Mouse (Mus musculus): ENCODE data around the gene Dnase1l1. TPM values are rescaled to one million over a fixed set of nuclear protein-coding genes. Genes with fewer than 3 reads are reported as not detected.

Gene Dnase1l1
- polyA plus RNA-seq, 1 experiment from 2014 or later = 3.1 TPM

DNA sequence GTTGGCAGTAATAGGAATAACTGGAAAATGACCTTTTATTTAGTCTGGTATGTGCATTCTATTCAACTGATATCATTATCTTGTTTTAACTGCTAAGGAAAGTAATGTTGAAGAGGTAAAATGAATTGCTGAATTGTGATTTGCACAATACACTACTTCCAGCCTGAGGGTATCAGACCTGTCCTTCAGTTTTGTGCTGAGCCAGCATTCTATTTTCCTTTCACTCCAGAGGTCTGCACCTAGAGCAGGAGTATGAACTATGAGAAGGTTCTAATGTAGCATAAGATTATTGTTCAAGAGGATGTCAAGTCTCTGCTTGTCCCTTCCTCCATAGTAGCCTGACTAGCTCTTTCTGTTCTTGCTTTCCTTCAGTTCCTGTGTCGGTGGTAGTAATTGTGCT, 16.2 kb upstream of the Dnase1l1 start:
- Histone ChIP-seq H3K9me3 (replicated peaks; ENCODE audit: control insufficient read depth, low read length) (no peaks in the 10 kb centered on the region), H3K27me3 (replicated peaks; ENCODE audit: control insufficient read depth, insufficient read depth, low read length) (no peaks in the 10 kb centered on the region), H3K27ac (ENCODE audit: low read depth, low read length) (no peak overlapping the region), H3K36me3 (ENCODE audit: control insufficient read depth, insufficient read depth, low read length) (peaks cover 35% of the 10 kb centered on the region), H3K4me3 (ENCODE audit: low read depth, low read length) (no peak overlapping the region), H3K9ac (ENCODE audit: low read length) (no peak overlapping the region), H3K4me1 (ENCODE audit: control insufficient read depth, insufficient read depth, low read length) (no peaks in the 10 kb centered on the region), H3K4me2 (ENCODE audit: low read length) (no peak overlapping the region)
- 87% methylated on average over 1 of the region's 1 CpGs for WGBS
- no peak for DNase-seq (ENCODE audit: low spot score)
- no peak for ATAC-seq

DNA sequence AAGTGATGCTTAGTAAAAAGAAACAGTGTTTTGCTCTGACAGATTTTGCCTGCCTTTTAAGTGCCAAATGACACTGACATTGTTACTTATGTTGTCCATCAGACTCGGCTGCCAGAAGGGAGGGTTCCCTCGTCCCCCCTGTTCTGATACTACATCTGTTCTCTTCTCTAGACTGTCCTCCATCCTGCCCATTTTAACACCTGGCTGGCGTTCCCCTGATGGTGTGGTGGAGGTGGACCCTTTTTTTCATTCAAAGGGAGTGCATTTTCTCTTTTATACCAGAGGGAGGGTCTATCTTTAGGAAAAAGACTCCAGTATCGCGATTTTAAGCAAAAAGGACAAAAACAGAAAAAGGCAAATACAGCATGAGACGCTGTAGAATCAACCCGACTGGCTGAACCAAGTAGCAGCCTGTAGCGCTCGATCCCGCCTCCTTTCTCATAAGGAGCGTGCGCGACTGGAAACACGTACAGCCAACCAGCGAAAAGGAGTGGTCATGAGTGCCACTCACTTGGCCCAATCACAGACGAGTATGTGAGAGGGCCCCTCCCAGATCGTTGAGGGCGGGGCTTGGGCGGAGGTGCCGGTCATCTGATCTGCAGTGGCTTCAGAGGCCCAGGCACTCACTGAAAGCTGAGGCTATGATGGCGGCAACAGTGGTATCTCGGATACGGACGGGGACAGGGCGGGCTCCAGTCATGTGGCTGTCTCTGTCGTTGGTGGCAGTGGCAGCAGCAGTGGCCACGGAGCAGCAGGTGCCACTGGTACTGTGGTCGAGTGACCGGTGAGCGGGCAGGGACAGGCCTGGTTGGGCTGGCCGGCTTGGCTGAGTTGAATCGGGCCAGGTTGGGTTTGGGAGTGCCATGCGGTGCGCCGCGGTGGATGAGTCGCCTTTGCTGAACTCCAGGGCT, 14.7 kb upstream of the Dnase1l1 start, which contains the start of gene Atp6ap1:
TSS of gene Atp6ap1 (plus strand) at position 560 of the 911 bp plus-strand sequence.
- peak within 1 kb of the TSS; percentile 74 for H3K9ac ChIP-seq (ENCODE audit: low read length)
- H3K4me3 ChIP-seq (ENCODE audit: low read depth, low read length) = peak within 1 kb of the TSS; percentile 56
- 31% methylated on average over 37 of the region's 37 CpGs for WGBS
- peaks cover 24% of the 10 kb centered on the region for H3K36me3 ChIP-seq (ENCODE audit: control insufficient read depth, insufficient read depth, low read length)
- ATAC-seq (peak; percentile 99), DNase-seq (ENCODE audit: low spot score) (peak; percentile 96)
- no peaks in the 10 kb centered on the region for H3K4me1 ChIP-seq (ENCODE audit: control insufficient read depth, insufficient read depth, low read length)
- peak within 1 kb of the TSS; percentile 68 for H3K4me2 ChIP-seq (ENCODE audit: low read length)
- H3K9me3 ChIP-seq (replicated peaks; ENCODE audit: control insufficient read depth, low read length) = no peaks in the 10 kb centered on the region
- H3K27me3 ChIP-seq (replicated peaks; ENCODE audit: control insufficient read depth, insufficient read depth, low read length) = no peaks in the 10 kb centered on the region
- H3K27ac ChIP-seq (ENCODE audit: low read depth, low read length) = peak within 1 kb of the TSS; percentile 60

DNA sequence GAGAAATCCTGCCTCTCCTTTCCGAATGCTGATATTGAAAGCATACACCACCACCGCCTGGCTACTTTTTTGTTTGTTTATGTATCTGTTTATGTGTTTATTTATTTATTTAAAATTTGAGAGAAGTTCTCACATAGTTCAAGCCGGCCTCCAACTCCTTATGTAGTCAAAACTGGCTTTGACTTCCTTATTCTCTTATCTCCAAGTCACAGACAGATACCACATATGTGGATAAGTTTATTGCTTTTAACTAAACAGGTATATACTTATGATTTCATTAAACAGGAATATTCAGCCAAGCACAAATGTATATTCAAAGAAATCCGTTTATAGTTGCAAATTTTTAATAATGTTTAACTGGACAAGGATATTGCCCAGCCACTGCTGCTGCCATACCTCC, 11.3 kb upstream of the Dnase1l1 start:
- WGBS = 75% methylated on average over 4 of the region's 4 CpGs
- Histone ChIP-seq H3K4me2 (ENCODE audit: low read length) (no peak overlapping the region), H3K9me3 (replicated peaks; ENCODE audit: control insufficient read depth, low read length) (no peaks in the 10 kb centered on the region), H3K27ac (ENCODE audit: low read depth, low read length) (no peak overlapping the region), H3K4me3 (ENCODE audit: low read depth, low read length) (no peak overlapping the region), H3K4me1 (ENCODE audit: control insufficient read depth, insufficient read depth, low read length) (no peaks in the 10 kb centered on the region), H3K27me3 (replicated peaks; ENCODE audit: control insufficient read depth, insufficient read depth, low read length) (no peaks in the 10 kb centered on the region), H3K36me3 (ENCODE audit: control insufficient read depth, insufficient read depth, low read length) (0 out of 2 replicates have a peak, but pooled peaks cover 3% of the 10 kb centered on the region), H3K9ac (ENCODE audit: low read length) (no peak overlapping the region)
- DNase-seq (ENCODE audit: low spot score) = no peak
- no peak for ATAC-seq

DNA sequence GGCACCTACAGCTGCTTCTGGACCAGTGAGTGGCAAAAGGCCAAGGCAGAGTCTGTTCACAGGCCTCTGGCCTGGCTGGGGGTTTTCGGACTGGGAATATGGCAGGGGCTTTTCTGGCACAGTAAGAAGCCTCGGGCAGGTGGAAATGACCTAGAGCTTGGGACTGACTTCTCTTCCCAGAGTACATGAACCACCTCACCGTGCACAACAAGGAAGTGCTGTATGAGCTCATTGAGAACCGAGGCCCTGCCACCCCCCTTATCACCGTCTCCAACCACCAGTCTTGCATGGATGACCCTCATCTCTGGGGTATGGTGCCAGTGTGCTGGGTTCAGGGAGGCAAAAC, 928 bp upstream of the Dnase1l1 start:
- Histone ChIP-seq H3K9ac (ENCODE audit: low read length) (peak overlapping the region; percentile 75), H3K27me3 (replicated peaks; ENCODE audit: control insufficient read depth, insufficient read depth, low read length) (no peaks in the 10 kb centered on the region), H3K36me3 (ENCODE audit: control insufficient read depth, insufficient read depth, low read length) (no peaks in the 10 kb centered on the region), H3K4me2 (ENCODE audit: low read length) (peak overlapping the region; percentile 70), H3K27ac (ENCODE audit: low read depth, low read length) (peak overlapping the region; percentile 83; the same call in 1 of the 2 replicates), H3K4me3 (ENCODE audit: low read depth, low read length) (peak overlapping the region; percentile 49), H3K4me1 (ENCODE audit: control insufficient read depth, insufficient read depth, low read length) (peaks cover 4% of the 10 kb centered on the region; the same call in 1 of the 2 replicates), H3K9me3 (replicated peaks; ENCODE audit: control insufficient read depth, low read length) (no peaks in the 10 kb centered on the region)
- DNase-seq (ENCODE audit: low spot score) = no peak
- WGBS = 50% methylated on average over 5 of the region's 5 CpGs
- peak; percentile 13; the same call in 1 of the 2 replicates for ATAC-seq

DNA sequence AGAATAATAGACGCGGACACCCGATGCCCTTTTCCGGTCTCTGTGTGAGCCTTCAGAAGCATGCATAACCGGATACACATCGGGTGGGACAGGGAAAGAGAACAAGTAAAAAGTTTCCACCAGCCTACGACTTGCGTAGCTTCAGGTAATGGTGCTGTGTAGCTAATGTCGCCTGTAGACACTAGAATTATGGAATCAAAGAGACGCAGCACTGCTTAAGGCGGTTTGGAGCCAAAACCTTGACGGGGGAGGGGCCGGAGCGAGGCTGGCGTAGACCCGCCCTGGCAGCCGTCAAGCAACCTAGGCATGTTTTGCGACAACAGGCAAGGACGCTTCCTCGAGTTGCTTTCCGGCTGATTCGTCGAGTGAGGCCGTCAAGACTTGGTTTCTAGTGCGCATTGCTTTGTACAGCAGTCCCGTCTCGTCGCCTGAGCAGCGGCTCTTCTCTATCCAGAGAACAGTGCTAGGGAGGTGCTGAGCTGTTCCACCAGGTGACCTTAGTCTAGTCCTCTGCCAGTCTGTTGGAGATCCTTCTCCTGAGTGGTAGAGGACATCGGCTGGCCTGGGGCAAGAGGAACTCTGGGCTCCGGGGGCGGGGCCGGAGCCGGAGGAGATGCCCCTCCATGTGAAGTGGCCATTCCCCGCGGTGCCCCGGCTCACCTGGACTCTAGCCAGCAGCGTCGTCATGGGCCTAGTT, 406 bp upstream of the Dnase1l1 start:
- H3K4me3 ChIP-seq (ENCODE audit: low read depth, low read length) = peak overlapping the region; percentile 49
- peak overlapping the region; percentile 75 for H3K9ac ChIP-seq (ENCODE audit: low read length)
- H3K9me3 ChIP-seq (replicated peaks; ENCODE audit: control insufficient read depth, low read length) = no peaks in the 10 kb centered on the region
- ATAC-seq (peak; percentile 89), DNase-seq (ENCODE audit: low spot score) (peak; percentile 95)
- H3K36me3 ChIP-seq (ENCODE audit: control insufficient read depth, insufficient read depth, low read length) = no peaks in the 10 kb centered on the region
- WGBS = 31% methylated on average over 39 of the region's 39 CpGs
- no peaks in the 10 kb centered on the region for H3K27me3 ChIP-seq (replicated peaks; ENCODE audit: control insufficient read depth, insufficient read depth, low read length)
- peaks cover 4% of the 10 kb centered on the region; the same call in 1 of the 2 replicates for H3K4me1 ChIP-seq (ENCODE audit: control insufficient read depth, insufficient read depth, low read length)
- peak overlapping the region; percentile 83 for H3K27ac ChIP-seq (ENCODE audit: low read depth, low read length)
- H3K4me2 ChIP-seq (ENCODE audit: low read length) = peak overlapping the region; percentile 70

DNA sequence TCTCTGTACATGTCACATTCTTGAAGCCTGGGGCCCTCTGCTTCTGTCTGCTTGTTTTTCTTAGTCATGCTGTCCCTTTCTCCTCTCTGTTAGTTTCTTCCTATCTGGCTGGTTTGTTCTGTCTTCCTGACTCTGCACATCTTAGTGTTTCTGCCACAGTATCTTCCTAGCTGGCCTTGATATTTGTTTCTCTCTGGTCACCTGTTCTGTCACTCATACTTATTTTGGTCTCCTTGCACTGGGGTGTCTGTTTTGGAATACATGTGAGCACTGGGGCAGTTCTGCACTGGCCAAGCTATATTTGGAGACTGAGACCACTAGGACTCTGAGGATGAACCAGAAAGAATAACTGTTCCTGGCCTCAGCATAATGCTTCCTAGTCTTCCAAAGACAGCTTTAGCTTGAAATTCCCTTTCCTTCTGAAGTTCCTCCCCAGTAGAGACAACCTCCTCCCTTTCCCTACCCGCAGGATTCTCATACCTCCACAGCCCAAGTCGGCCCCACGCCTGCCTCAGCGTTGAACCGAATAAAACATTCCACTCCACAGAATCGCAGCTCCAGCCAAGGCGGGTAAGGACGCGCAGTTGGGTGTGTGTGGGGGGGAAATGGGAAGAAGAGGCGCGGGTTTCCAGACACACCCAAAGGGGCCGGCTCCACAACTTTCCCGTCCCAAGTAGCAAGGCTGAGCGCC, 951 bp downstream of the Dnase1l1 start:
- ATAC-seq (no peak), DNase-seq (ENCODE audit: low spot score) (no peak)
- Histone ChIP-seq H3K9ac (ENCODE audit: low read length) (peak overlapping the region; percentile 75), H3K36me3 (ENCODE audit: control insufficient read depth, insufficient read depth, low read length) (no peaks in the 10 kb centered on the region), H3K4me1 (ENCODE audit: control insufficient read depth, insufficient read depth, low read length) (peaks cover 4% of the 10 kb centered on the region; the same call in 1 of the 2 replicates), H3K4me2 (ENCODE audit: low read length) (peak overlapping the region; percentile 70), H3K27me3 (replicated peaks; ENCODE audit: control insufficient read depth, insufficient read depth, low read length) (no peaks in the 10 kb centered on the region), H3K4me3 (ENCODE audit: low read depth, low read length) (peak overlapping the region; percentile 49), H3K9me3 (replicated peaks; ENCODE audit: control insufficient read depth, low read length) (no peaks in the 10 kb centered on the region), H3K27ac (ENCODE audit: low read depth, low read length) (no peak overlapping the region)
- 21% methylated on average over 14 of the region's 14 CpGs for WGBS

DNA sequence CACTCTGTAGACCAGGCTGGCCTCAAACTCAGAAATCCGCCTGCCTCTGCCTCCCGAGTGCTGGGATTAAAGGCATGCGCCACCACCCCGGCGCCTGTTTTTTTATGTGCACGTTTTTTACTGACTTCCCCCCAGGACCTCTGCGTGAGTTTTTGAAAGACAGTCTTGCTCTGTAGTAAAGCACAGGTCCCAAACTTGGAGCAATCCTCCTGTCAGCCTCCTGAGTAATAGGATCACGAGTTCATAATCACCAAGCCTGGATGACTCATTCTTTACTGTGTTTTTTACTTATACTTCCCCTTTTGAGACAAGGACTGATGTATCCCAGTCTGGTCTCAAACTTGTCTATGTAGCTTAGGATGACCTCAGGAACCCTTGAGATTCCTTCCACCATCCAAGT, 4.2 kb downstream of the Dnase1l1 start:
- Histone ChIP-seq H3K4me2 (ENCODE audit: low read length) (no peak overlapping the region), H3K4me1 (ENCODE audit: control insufficient read depth, insufficient read depth, low read length) (no peaks in the 10 kb centered on the region), H3K9me3 (replicated peaks; ENCODE audit: control insufficient read depth, low read length) (no peaks in the 10 kb centered on the region), H3K4me3 (ENCODE audit: low read depth, low read length) (no peak overlapping the region), H3K36me3 (ENCODE audit: control insufficient read depth, insufficient read depth, low read length) (peaks cover 5% of the 10 kb centered on the region; the same call in 1 of the 2 replicates), H3K9ac (ENCODE audit: low read length) (no peak overlapping the region), H3K27me3 (replicated peaks; ENCODE audit: control insufficient read depth, insufficient read depth, low read length) (no peaks in the 10 kb centered on the region), H3K27ac (ENCODE audit: low read depth, low read length) (no peak overlapping the region)
- ATAC-seq = no peak
- 73% methylated on average over 8 of the region's 8 CpGs for WGBS
- no peak for DNase-seq (ENCODE audit: low spot score)

DNA sequence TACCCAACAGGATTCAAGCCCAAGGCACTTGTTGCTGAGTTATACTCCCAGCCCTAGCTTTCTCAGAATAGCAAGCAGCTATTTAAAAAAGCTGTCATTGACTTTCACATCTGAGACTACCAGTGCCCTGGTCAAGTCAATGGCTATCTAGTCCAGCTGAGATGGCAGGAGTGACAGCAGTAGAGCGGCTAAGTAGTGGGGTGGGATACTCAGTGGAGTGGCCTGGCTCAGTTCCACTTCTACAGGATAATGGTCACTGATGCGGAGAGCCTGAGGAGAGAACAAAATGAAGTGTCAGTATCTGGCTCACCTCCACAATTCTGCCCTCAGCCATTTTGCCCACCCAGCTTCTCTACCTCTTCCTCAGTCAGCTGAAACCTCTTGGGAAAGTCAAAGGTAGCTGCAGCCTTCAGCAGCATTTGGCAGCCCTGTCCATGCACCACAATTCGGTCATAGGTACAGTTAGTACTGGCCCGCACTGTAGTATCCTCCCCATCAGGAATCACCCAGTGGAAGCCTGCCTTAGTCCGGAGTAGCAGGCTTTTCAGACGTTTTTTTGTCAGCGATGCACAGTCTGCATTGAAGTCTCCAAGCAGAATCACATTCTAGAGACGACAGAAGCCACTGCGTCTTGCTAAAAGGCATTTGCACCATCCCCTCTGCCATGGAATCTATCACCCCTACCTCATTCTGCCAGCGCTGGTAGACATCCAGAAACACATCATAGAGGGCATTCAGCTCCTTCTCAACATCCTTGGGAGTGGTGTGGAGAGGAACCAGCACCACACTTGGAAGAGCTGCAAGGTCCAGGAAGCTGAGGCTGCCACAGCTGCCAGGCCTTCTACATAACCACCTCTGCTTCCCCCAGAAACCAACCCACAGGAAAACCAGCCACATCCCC, 8.5 kb downstream of the Dnase1l1 start:
- H3K27me3 ChIP-seq (replicated peaks; ENCODE audit: control insufficient read depth, insufficient read depth, low read length) = no peaks in the 10 kb centered on the region
- WGBS = 36% methylated on average over 10 of the region's 10 CpGs
- no peak overlapping the region for H3K27ac ChIP-seq (ENCODE audit: low read depth, low read length)
- ATAC-seq (no peak), DNase-seq (ENCODE audit: low spot score) (no peak)
- no peak overlapping the region for H3K4me3 ChIP-seq (ENCODE audit: low read depth, low read length)
- H3K9me3 ChIP-seq (replicated peaks; ENCODE audit: control insufficient read depth, low read length) = no peaks in the 10 kb centered on the region
- H3K4me2 ChIP-seq (ENCODE audit: low read length) = no peak overlapping the region
- peaks cover 8% of the 10 kb centered on the region; the same call in 1 of the 2 replicates for H3K36me3 ChIP-seq (ENCODE audit: control insufficient read depth, insufficient read depth, low read length)
- no peaks in the 10 kb centered on the region for H3K4me1 ChIP-seq (ENCODE audit: control insufficient read depth, insufficient read depth, low read length)
- H3K9ac ChIP-seq (ENCODE audit: low read length) = no peak overlapping the region
